ENCODE assay signal across 13 mouse cellular contexts in genomic region chr3:106787972-106788371, GRCm38 (mm10). TPM values are rescaled to one million over a fixed set of nuclear protein-coding genes. Genes with fewer than 3 reads are reported as not detected.
DNase-seq lines count a peak whose midpoint lies in the region; ATAC-seq and TF ChIP-seq lines count a peak whose summit lies in the region.
"Had no signal": no experiment of that assay in that cellular context is flagged by ENCODE, and none has a peak within 500 bp of the region (broad histone marks: within the 10 kb centered on the region; RNA-seq: fewer than 3 reads in every experiment).

No protein-coding gene starts in this region.

- peaks cover 69% of the 10 kb centered on the region for H3K79me2 ChIP-seq in macrophage (ENCODE audit: inconsistent target)

- TF ChIP-seq POLR2A in bone marrow, adult 2 months (IDR thresholded peaks at IDR 0.05; ENCODE audit: borderline replicate concordance, control insufficient read depth, low read depth, low read length): no peak

- no peaks in the 10 kb centered on the region for H3K4me1 ChIP-seq in heart, embryonic 16.5 days (ENCODE audit: control insufficient read depth, insufficient read depth, low read length)
- no peaks in the 10 kb centered on the region; the same call in 1 of the 2 replicates for H3K4me1 ChIP-seq in bone marrow, adult 2 months (ENCODE audit: control insufficient read depth, insufficient read depth, low read length)
- no peaks in the 10 kb centered on the region for H3K4me1 ChIP-seq in midbrain, embryonic 13.5 days (replicated peaks)
- H3K4me1 ChIP-seq: neural tube, embryonic 13.5 days had no signal

- peak overlapping the region; percentile 27 for H3K27ac ChIP-seq in heart, embryonic 16.5 days (ENCODE audit: low read length)
- H3K27ac ChIP-seq in bone marrow, adult 2 months (ENCODE audit: control insufficient read depth, insufficient read depth, low read depth, low read length, poor library complexity): peak overlapping the region; percentile 71; the same call in 1 of the 2 replicates
- H3K27ac ChIP-seq in macrophage: peak overlapping the region; percentile 91
- H3K27ac ChIP-seq in midbrain, embryonic 13.5 days: no peak overlapping the region
- H3K27ac ChIP-seq: hindbrain, postnatal 0 days; neural tube, embryonic 13.5 days had no signal

- ATAC-seq in heart, embryonic 16.5 days (replicated peaks; ENCODE audit: extremely low read depth, insufficient read depth, low FRiP score): no peak
- no peak for ATAC-seq in midbrain, embryonic 13.5 days
- ATAC-seq: hindbrain, postnatal 0 days had no signal

- H3K4me3 ChIP-seq in heart, embryonic 16.5 days (ENCODE audit: low read length): no peak overlapping the region; the same call in 1 of the 2 replicates
- H3K4me3 ChIP-seq in bone marrow, adult 2 months (replicated peaks; ENCODE audit: control insufficient read depth, low read depth, low read length): peak overlapping the region; percentile 48
- H3K4me3 ChIP-seq in macrophage (ENCODE audit: inconsistent target): peak overlapping the region; percentile 60
- no peak overlapping the region for H3K4me3 ChIP-seq in midbrain, embryonic 13.5 days (replicated peaks)
- H3K4me3 ChIP-seq: neural tube, embryonic 13.5 days had no signal

- H3K9me3 ChIP-seq in heart, embryonic 16.5 days (replicated peaks; ENCODE audit: control insufficient read depth, low read length): no peaks in the 10 kb centered on the region
- no peaks in the 10 kb centered on the region for H3K9me3 ChIP-seq in midbrain, embryonic 13.5 days
- H3K9me3 ChIP-seq: neural tube, embryonic 13.5 days had no signal

- no peak for DNase-seq in heart, postnatal 14 days
- peak; percentile 92 for DNase-seq in 416B (ENCODE audit: low read depth)
- no peak for DNase-seq in embryo, embryonic 10 days (ENCODE audit: low spot score)
- DNase-seq in embryo, embryonic 9.5 days (ENCODE audit: extremely low spot score): no peak
- DNase-seq: gastrocnemius, postnatal 25 days had no signal

- H3K4me2 ChIP-seq in heart, embryonic 16.5 days (ENCODE audit: low read depth, low read length): no peak overlapping the region
- H3K4me2 ChIP-seq in midbrain, embryonic 13.5 days (replicated peaks): no peak overlapping the region
- H3K4me2 ChIP-seq: neural tube, embryonic 13.5 days had no signal

- intact Hi-C loops in heart, postnatal 14 days (cut with DNase I): no loop called here

- no peak for TF ChIP-seq CTCF in bone marrow, adult 2 months (IDR thresholded peaks at IDR 0.05; ENCODE audit: control insufficient read depth, insufficient read depth, low read length)

- no peak overlapping the region for H3K9ac ChIP-seq in heart, embryonic 16.5 days (ENCODE audit: low read length)
- H3K9ac ChIP-seq in midbrain, embryonic 13.5 days (replicated peaks): no peak overlapping the region
- H3K9ac ChIP-seq: neural tube, embryonic 13.5 days had no signal

- H3K36me3 ChIP-seq in heart, embryonic 16.5 days (ENCODE audit: control insufficient read depth, insufficient read depth): no peaks in the 10 kb centered on the region
- H3K36me3 ChIP-seq in macrophage (ENCODE audit: inconsistent target): peaks cover 4% of the 10 kb centered on the region; the same call in 1 of the 2 replicates
- H3K36me3 ChIP-seq in midbrain, embryonic 13.5 days: no peaks in the 10 kb centered on the region
- H3K36me3 ChIP-seq: neural tube, embryonic 13.5 days had no signal

- no peaks in the 10 kb centered on the region for H3K27me3 ChIP-seq in heart, embryonic 16.5 days (ENCODE audit: control insufficient read depth, insufficient read depth, low read length)
- no peaks in the 10 kb centered on the region for H3K27me3 ChIP-seq in midbrain, embryonic 13.5 days
- H3K27me3 ChIP-seq: neural tube, embryonic 13.5 days had no signal

RNA-seq across cellular contexts. Expression of gene Cd53, which starts 2.0 kb away (rescaled TPM):
- polyA plus RNA-seq in heart, embryonic 16.5 days (2015; fragmentation: Nextera tagmentation; extraction: Ambion mirVana): 9.3 and 13.5 TPM in 2 replicates
- 1 to 10 TPM; 4.0 to 5.4 TPM for total RNA-seq in heart, postnatal 14 days (2021)
- polyA plus RNA-seq in bone marrow, adult 2 months (2011; ENCODE audit: insufficient read depth, insufficient read length, low replicate concordance, missing spikeins): 11.4 and 33.0 TPM in 2 replicates
- total RNA-seq in macrophage (2018; cell fraction: chromatin; rRNA removed): 100 to 1,000 TPM in 3 of 26 experiments, 10 to 100 TPM in 23; 20.5 to 107 (median 67.1) TPM
- 1,000 to 10,000 TPM in 5 of 26 experiments, 100 to 1,000 TPM in 21; 475 to 1,111 (median 767) TPM for total RNA-seq in macrophage (2018; cell fraction: cytosol; rRNA removed)
- total RNA-seq in macrophage (2018; cell fraction: nucleus; rRNA removed): 100 to 1,000 TPM; 142 to 949 (median 473) TPM
- 844 to 1,170 TPM (median 895 TPM) in 3 replicates for polyA plus RNA-seq in macrophage (2018)
- 3.8 and 4.7 TPM in 2 replicates for polyA plus RNA-seq in midbrain, embryonic 13.5 days (2015; fragmentation: Nextera tagmentation; extraction: Ambion mirVana)

RNA-seq across cellular contexts. Expression of gene Olfr266, which starts 38.1 kb away (rescaled TPM):
- not detected in 2 replicates for polyA plus RNA-seq in heart, embryonic 16.5 days (2015; fragmentation: Nextera tagmentation; extraction: Ambion mirVana)
- total RNA-seq in heart, postnatal 14 days (2021): not detected
- polyA plus RNA-seq in bone marrow, adult 2 months (2011; ENCODE audit: insufficient read depth, insufficient read length, low replicate concordance, missing spikeins): not detected in 2 replicates
- total RNA-seq in macrophage (2018; cell fraction: chromatin; rRNA removed): under 1 TPM in 1 of 26 experiments, not detected in 25; 0.29 TPM
- not detected for total RNA-seq in macrophage (2018; cell fraction: cytosol; rRNA removed)
- not detected for total RNA-seq in macrophage (2018; cell fraction: nucleus; rRNA removed)
- not detected in 3 replicates for polyA plus RNA-seq in macrophage (2018)
- not detected in 2 replicates for polyA plus RNA-seq in midbrain, embryonic 13.5 days (2015; fragmentation: Nextera tagmentation; extraction: Ambion mirVana)
- total RNA-seq: gastrocnemius, postnatal 25 days; hindbrain, postnatal 0 days; left cerebral cortex, postnatal 10 days had no signal
- polyA plus RNA-seq: hindbrain, postnatal 0 days; lung, embryonic 16.5 days; neural tube, embryonic 13.5 days had no signal

Comparison
In these comparisons a context has a peak if more than half of its experiments do, and no peak if none do; other contexts are left out.
1. H3K4me3 ChIP-seq: peak in bone marrow, adult 2 months (single experiment) and macrophage (single experiment); none in heart, embryonic 16.5 days (single experiment) and midbrain, embryonic 13.5 days (single experiment).
2. RNA of gene Cd53, which starts 2.0 kb away (polyA plus RNA-seq): 844 to 1,170 TPM in macrophage; 11.4 to 33.0 TPM in bone marrow, adult 2 months, 9.3 to 13.5 TPM in heart, embryonic 16.5 days and 3.8 to 4.7 TPM in midbrain, embryonic 13.5 days; every median in the first group is over 10 times any median in the second.